Mouse (Mus musculus) hindbrain, embryonic 14.5 days (tissue): Measurements from ENCODE around the gene Sh3bp5. TPM values are rescaled to one million over a fixed set of nuclear protein-coding genes. Genes with fewer than 3 reads are reported as not detected.
"Not testable (repeated sequence)": the region's sequence is repeated elsewhere in the genome, so short reads cannot be mapped to it uniquely, and the experiment has no call there.

Source experiments
- ATAC-seq: fragments of 200-750 bp; cut with Nextera tagmentation; 2 replicates; pipeline ENCODE4 v1.8.0; 2017; ENCODE audit warnings: moderate number of reproducible peaks, mild to moderate bottlenecking, moderate TSS enrichment, moderate library complexity; ENCODE audit not compliant: low FRiP score
- DNase-seq: peaks from one replicate; pipeline ENCODE4 v3.0.0-alpha.2; 2015; ENCODE audit warnings: low spot score
- H3K27ac ChIP-seq: fragments of 300-500 bp; sonication (generic); 2 replicates; pipeline ENCODE4 v1.5.1; 2014; ENCODE audit warnings: mild to moderate bottlenecking, moderate library complexity
- H3K27me3 ChIP-seq: fragments of 300-500 bp; sonication (generic); 2 replicates; pipeline ENCODE4 v1.6.1; 2014; ENCODE audit warnings: mild to moderate bottlenecking, low read length, mixed read lengths; ENCODE audit not compliant: control insufficient read depth, insufficient read depth
- H3K36me3 ChIP-seq: fragments of 300-500 bp; sonication (generic); replicated peaks from 2 replicates; pipeline ENCODE4 v1.6.1; 2014; ENCODE audit not compliant: control insufficient read depth, insufficient read depth
- H3K4me1 ChIP-seq: fragments of 300-500 bp; sonication (generic); replicated peaks from 2 replicates; pipeline ENCODE4 v1.6.1; 2014; ENCODE audit warnings: antibody characterized with exemption, low read length, mixed read lengths; ENCODE audit not compliant: control insufficient read depth, insufficient read depth
- H3K4me2 ChIP-seq: fragments of 300-500 bp; sonication (generic); replicated peaks from 2 replicates; pipeline ENCODE4 v1.6.1; 2014; ENCODE audit warnings: mild to moderate bottlenecking, moderate library complexity
- H3K4me3 ChIP-seq: fragments of 300-500 bp; sonication (generic); replicated peaks from 2 replicates; pipeline ENCODE4 v1.5.1; 2014; ENCODE audit warnings: mild to moderate bottlenecking, low read length
- H3K9ac ChIP-seq: fragments of 300-500 bp; sonication (generic); 2 replicates; pipeline ENCODE4 v1.6.1; 2014
- H3K9me3 ChIP-seq: fragments of 300-500 bp; sonication (generic); 2 replicates; pipeline ENCODE4 v1.6.1; 2016; ENCODE audit warnings: low read length; ENCODE audit not compliant: control insufficient read depth
- WGBS: fragments of 180-500 bp; shearing (Covaris S2); extraction: QIAGEN DNeasy Blood & Tissue Kit; methylation state at CpG from one replicate; pipeline ENCODE4 v1.1.7; 2014; 5-methylcytosine and 5-hydroxymethylcytosine counted together
- polyA plus RNA-seq: library from polyadenylated mRNA; unstranded; fragments of >200 nt; fragmentation: Nextera tagmentation; extraction: Ambion mirVana; gene quantifications from 2 replicates; pipeline ENCODE4 v1.2.1, GENCODE M21; 2014

The Sh3bp5 gene
- 86.9 and 93.7 TPM in 2 replicates for polyA plus RNA-seq

- H3K9ac ChIP-seq: peak within 1 kb of the TSS; percentile 93
- peak within 1 kb of the TSS; percentile 57 for H3K4me3 ChIP-seq
- no peaks in the 10 kb centered on the region for H3K27me3 ChIP-seq
- DNase-seq (peak; percentile 90), ATAC-seq (peak; percentile 96)
- peaks cover 9% of the 10 kb centered on the region; the same call in 1 of the 2 replicates for H3K36me3 ChIP-seq
- WGBS: 8% methylated on average over 48 of the region's 49 CpGs
- H3K27ac ChIP-seq: peak within 1 kb of the TSS; percentile 94
- peak within 1 kb of the TSS; percentile 63 for H3K4me2 ChIP-seq
- no peaks in the 10 kb centered on the region for H3K9me3 ChIP-seq
- H3K4me1 ChIP-seq: peaks cover 29% of the 10 kb centered on the region
Observed at GRCm38 (mm10) chr14:31435930-31436693, at the start of gene Sh3bp5. Sh3bp5 (minus strand) TSS chr14:31436078.

- Histone ChIP-seq H3K9me3 (no peaks in the 10 kb centered on the region), H3K4me3 (no peak overlapping the region), H3K27ac (no peak overlapping the region), H3K4me1 (no peaks in the 10 kb centered on the region), H3K36me3 (peaks cover 95% of the 10 kb centered on the region), H3K9ac (no peak overlapping the region), H3K4me2 (no peak overlapping the region), H3K27me3 (no peaks in the 10 kb centered on the region)
- WGBS: 94% methylated on average over 5 of the region's 5 CpGs
- DNase-seq: no peak
- no peak for ATAC-seq
Observed at GRCm38 (mm10) chr14:31482417-31482816, 46.5 kb upstream of the Sh3bp5 start.

GRCm38 (mm10) chr14:31473297-31473696 lies 37.4 kb upstream of the Sh3bp5 start:
- Histone ChIP-seq H3K27me3 (no peaks in the 10 kb centered on the region), H3K9me3 (no peaks in the 10 kb centered on the region), H3K4me2 (no peak overlapping the region), H3K4me1 (no peaks in the 10 kb centered on the region), H3K36me3 (peaks cover 15% of the 10 kb centered on the region; the same call in 1 of the 2 replicates), H3K4me3 (no peak overlapping the region), H3K9ac (no peak overlapping the region), H3K27ac (no peak overlapping the region)
- WGBS: 86% methylated on average over 2 of the region's 2 CpGs
- DNase-seq (no peak), ATAC-seq (no peak)

- Histone ChIP-seq H3K9ac (no peak overlapping the region), H3K4me3 (no peak overlapping the region)
- 12% methylated on average over 5 of the region's 5 CpGs for WGBS
Observed at GRCm38 (mm10) chr14:31472451-31473061, 36.7 kb upstream of the Sh3bp5 start.

GRCm38 (mm10) chr14:31469711-31470110 lies 33.8 kb upstream of the Sh3bp5 start:
- Histone ChIP-seq H3K4me2 (no peak overlapping the region), H3K36me3 (peaks cover 4% of the 10 kb centered on the region; the same call in 1 of the 2 replicates), H3K9me3 (no peaks in the 10 kb centered on the region), H3K9ac (no peak overlapping the region), H3K4me3 (no peak overlapping the region), H3K27ac (no peak overlapping the region), H3K27me3 (no peaks in the 10 kb centered on the region), H3K4me1 (no peaks in the 10 kb centered on the region)
- WGBS: 58% methylated on average over 4 of the region's 4 CpGs
- no peak for DNase-seq
- ATAC-seq: no peak

More at GRCm38 (mm10) chr14:31472451-31473061, 36.7 kb upstream of the Sh3bp5 start:
- ATAC-seq: no peak
- no peaks in the 10 kb centered on the region for H3K4me1 ChIP-seq
- H3K36me3 ChIP-seq: peaks cover 11% of the 10 kb centered on the region; the same call in 1 of the 2 replicates
- peak; percentile 88 for DNase-seq
- H3K27me3 ChIP-seq: no peaks in the 10 kb centered on the region
- H3K27ac ChIP-seq: no peak overlapping the region
- no peaks in the 10 kb centered on the region for H3K9me3 ChIP-seq
- H3K4me2 ChIP-seq: no peak overlapping the region

GRCm38 (mm10) chr14:31464176-31464575 lies 28.3 kb upstream of the Sh3bp5 start:
- Histone ChIP-seq H3K4me3 (no peak overlapping the region), H3K4me1 (no peaks in the 10 kb centered on the region), H3K4me2 (no peak overlapping the region), H3K27ac (no peak overlapping the region), H3K27me3 (no peaks in the 10 kb centered on the region), H3K9me3 (no peaks in the 10 kb centered on the region), H3K9ac (no peak overlapping the region), H3K36me3 (no peaks in the 10 kb centered on the region)
- no peak for DNase-seq
- WGBS: 59% methylated on average over 8 of the region's 8 CpGs
- no peak for ATAC-seq

GRCm38 (mm10) chr14:31462886-31463285 lies 27.0 kb upstream of the Sh3bp5 start:
- DNase-seq (no peak), ATAC-seq (no peak)
- Histone ChIP-seq H3K4me1 (no peaks in the 10 kb centered on the region), H3K4me2 (no peak overlapping the region), H3K27me3 (no peaks in the 10 kb centered on the region), H3K9ac (no peak overlapping the region), H3K4me3 (no peak overlapping the region), H3K27ac (no peak overlapping the region), H3K9me3 (no peaks in the 10 kb centered on the region), H3K36me3 (no peaks in the 10 kb centered on the region)
- 79% methylated on average over 6 of the region's 6 CpGs for WGBS

GRCm38 (mm10) chr14:31462226-31462625 lies 26.3 kb upstream of the Sh3bp5 start:
- H3K4me3 ChIP-seq, H3K4me1 ChIP-seq, H3K27ac ChIP-seq, ATAC-seq, H3K9me3 ChIP-seq, H3K36me3 ChIP-seq, H3K27me3 ChIP-seq, H3K9ac ChIP-seq, DNase-seq, H3K4me2 ChIP-seq: not testable (repeated sequence)
- WGBS: 71% methylated on average over 5 of the region's 5 CpGs

- no peaks in the 10 kb centered on the region for H3K36me3 ChIP-seq
- DNase-seq (no peak), ATAC-seq (no peak)
- H3K4me1 ChIP-seq: no peaks in the 10 kb centered on the region
- no peak overlapping the region for H3K9ac ChIP-seq
- H3K4me2 ChIP-seq: no peak overlapping the region
- H3K9me3 ChIP-seq: no peaks in the 10 kb centered on the region
- WGBS: 90% methylated on average over 12 of the region's 12 CpGs
- no peak overlapping the region for H3K4me3 ChIP-seq
- no peaks in the 10 kb centered on the region for H3K27me3 ChIP-seq
- H3K27ac ChIP-seq: no peak overlapping the region
Observed at GRCm38 (mm10) chr14:31458006-31458405, 22.1 kb upstream of the Sh3bp5 start.
